In the genomic region with DNA sequence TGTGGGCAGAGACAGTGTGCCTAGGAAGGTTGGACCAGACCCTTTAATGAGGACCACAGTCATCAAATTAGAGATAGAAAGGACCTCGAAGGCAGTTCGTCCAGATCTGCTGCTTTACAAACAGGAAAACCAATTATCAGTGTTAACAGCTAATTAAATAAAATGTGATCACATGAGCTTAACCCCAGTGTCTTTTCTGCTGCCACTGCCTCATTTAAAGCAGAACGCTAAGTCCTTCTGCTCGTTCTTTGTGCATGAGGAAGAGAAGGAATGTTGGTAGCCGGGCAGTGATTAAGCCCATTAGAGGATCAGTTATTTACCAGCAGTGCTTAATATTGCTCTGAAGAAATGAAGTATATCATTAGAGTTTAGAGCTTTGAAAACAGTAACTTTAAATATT, we compare ENCODE assay signal across 29 mouse cellular contexts. TPM values are rescaled to one million over a fixed set of nuclear protein-coding genes. Genes with fewer than 3 reads are reported as not detected.
A peak's percentile ranks its signal among the peaks of the same experiment; 100 is the strongest.
DNase-seq lines count a peak whose midpoint lies in the region; ATAC-seq lines count a peak whose summit lies in the region.
"Had no signal": no experiment of that assay in that cellular context is flagged by ENCODE, and none has a peak within 500 bp of the region (broad histone marks: within the 10 kb centered on the region; RNA-seq: fewer than 3 reads in every experiment).

No protein-coding gene starts in this region.

- no peak overlapping the region for H3K4me3 ChIP-seq in forebrain, embryonic 12.5 days (replicated peaks)
- no peak overlapping the region for H3K4me3 ChIP-seq in forebrain, embryonic 15.5 days
- H3K4me3 ChIP-seq in hindbrain, embryonic 12.5 days = no peak overlapping the region
- H3K4me3 ChIP-seq in hindbrain, embryonic 10.5 days = no peak overlapping the region
- H3K4me3 ChIP-seq: embryonic facial prominence, embryonic 10.5 days; embryonic facial prominence, embryonic 13.5 days; erythroblast, embryonic 14.5 days; heart, embryonic 15.5 days; hindbrain, embryonic 15.5 days; intestine, embryonic 15.5 days had no signal

- H3K4me1 ChIP-seq in forebrain, embryonic 12.5 days = peaks cover 27% of the 10 kb centered on the region
- H3K4me1 ChIP-seq in forebrain, embryonic 15.5 days = peaks cover 22% of the 10 kb centered on the region
- H3K4me1 ChIP-seq in hindbrain, embryonic 12.5 days = peaks cover 18% of the 10 kb centered on the region
- peaks cover 21% of the 10 kb centered on the region for H3K4me1 ChIP-seq in hindbrain, embryonic 10.5 days (replicated peaks)
- H3K4me1 ChIP-seq: heart, embryonic 15.5 days; intestine, embryonic 15.5 days had no signal

- H3K27ac ChIP-seq in forebrain, embryonic 12.5 days = no peak overlapping the region
- H3K27ac ChIP-seq in forebrain, embryonic 15.5 days (replicated peaks) = no peak overlapping the region
- H3K27ac ChIP-seq in hindbrain, embryonic 12.5 days = 0 out of 2 replicates have a peak overlapping the region, but pooled peaks have one; percentile 12
- H3K27ac ChIP-seq in hindbrain, embryonic 10.5 days = no peak overlapping the region
- H3K27ac ChIP-seq: embryonic facial prominence, embryonic 10.5 days; embryonic facial prominence, embryonic 13.5 days; heart, embryonic 15.5 days; hindbrain, embryonic 15.5 days; intestine, embryonic 15.5 days had no signal

- no peaks in the 10 kb centered on the region for H3K36me3 ChIP-seq in forebrain, embryonic 12.5 days (replicated peaks)
- no peaks in the 10 kb centered on the region for H3K36me3 ChIP-seq in forebrain, embryonic 15.5 days
- no peaks in the 10 kb centered on the region for H3K36me3 ChIP-seq in hindbrain, embryonic 12.5 days
- no peaks in the 10 kb centered on the region for H3K36me3 ChIP-seq in hindbrain, embryonic 10.5 days
- H3K36me3 ChIP-seq: embryonic facial prominence, embryonic 10.5 days; embryonic facial prominence, embryonic 13.5 days; G1E; heart, embryonic 15.5 days; hindbrain, embryonic 15.5 days; intestine, embryonic 15.5 days had no signal

- ATAC-seq in forebrain, embryonic 12.5 days (ENCODE audit: low FRiP score) = peak; percentile 39; the same call in 1 of the 2 replicates
- no peak for ATAC-seq in forebrain, embryonic 15.5 days (replicated peaks)
- no peak for ATAC-seq in hindbrain, embryonic 12.5 days (ENCODE audit: low FRiP score)
- ATAC-seq in inflammation-experienced regulatory T-cells, adult 6 months = no peak
- ATAC-seq: intestine, embryonic 15.5 days had no signal

- H3K27me3 ChIP-seq in forebrain, embryonic 12.5 days = no peaks in the 10 kb centered on the region
- no peaks in the 10 kb centered on the region for H3K27me3 ChIP-seq in forebrain, embryonic 15.5 days
- H3K27me3 ChIP-seq in hindbrain, embryonic 12.5 days = no peaks in the 10 kb centered on the region
- H3K27me3 ChIP-seq in hindbrain, embryonic 10.5 days (ENCODE audit: insufficient read depth, poor library complexity, severe bottlenecking) = no peaks in the 10 kb centered on the region
- H3K27me3 ChIP-seq: CH12.LX; embryonic facial prominence, embryonic 13.5 days; heart, embryonic 15.5 days; hindbrain, embryonic 15.5 days; intestine, embryonic 15.5 days had no signal

- no peaks in the 10 kb centered on the region for H3K9me3 ChIP-seq in forebrain, embryonic 12.5 days
- no peaks in the 10 kb centered on the region for H3K9me3 ChIP-seq in forebrain, embryonic 15.5 days
- H3K9me3 ChIP-seq in hindbrain, embryonic 12.5 days (replicated peaks) = no peaks in the 10 kb centered on the region
- H3K9me3 ChIP-seq in hindbrain, embryonic 10.5 days = no peaks in the 10 kb centered on the region
- H3K9me3 ChIP-seq: embryonic facial prominence, embryonic 10.5 days; embryonic facial prominence, embryonic 13.5 days; G1E; heart, embryonic 15.5 days; hindbrain, embryonic 15.5 days; intestine, embryonic 15.5 days had no signal

- no peak overlapping the region for H3K4me2 ChIP-seq in forebrain, embryonic 12.5 days
- no peak overlapping the region for H3K4me2 ChIP-seq in forebrain, embryonic 15.5 days (replicated peaks)
- H3K4me2 ChIP-seq in hindbrain, embryonic 12.5 days (replicated peaks) = no peak overlapping the region
- H3K4me2 ChIP-seq: embryonic facial prominence, embryonic 13.5 days; heart, embryonic 11.5 days; heart, embryonic 15.5 days; hindbrain, embryonic 15.5 days; intestine, embryonic 15.5 days had no signal

- 7% methylated on average over 5 of the region's 5 CpGs for WGBS in forebrain, embryonic 12.5 days
- WGBS in forebrain, embryonic 15.5 days = 8% methylated on average over 5 of the region's 5 CpGs
- WGBS in hindbrain, embryonic 12.5 days = 68% methylated on average over 5 of the region's 5 CpGs
- whole genome bisulfite sequencing in hindbrain, embryonic 10.5 days = 77% methylated on average over 5 of the region's 5 CpGs

- H3K9ac ChIP-seq in forebrain, embryonic 12.5 days = no peak overlapping the region
- H3K9ac ChIP-seq in forebrain, embryonic 15.5 days (replicated peaks) = no peak overlapping the region
- no peak overlapping the region for H3K9ac ChIP-seq in hindbrain, embryonic 12.5 days
- H3K9ac ChIP-seq: embryonic facial prominence, embryonic 13.5 days; heart, embryonic 15.5 days; hindbrain, embryonic 15.5 days; intestine, embryonic 15.5 days had no signal

- DNase-seq in hindbrain, embryonic 10.5 days (ENCODE audit: low spot score) = no peak
- DNase-seq in retina, postnatal 1 day = peak; percentile 66
- DNase-seq: adrenal gland, adult 2 months; adrenal gland, postnatal 14 days; B cell, adult 2 months; cerebellum, adult 11-12 months; cerebellum, adult 8-10 months; cerebellum, postnatal 10 days; cerebellum, postnatal 36 days; embryo, embryonic 11 days; gastrocnemius, postnatal 36 days; heart, postnatal 10 days; heart, postnatal 36 days; kidney, adult 11 months; kidney, adult 8-10 months had no signal

RNA-seq across cellular contexts. Expression of a gene that starts 39.0 kb away (rescaled TPM):
- polyA plus RNA-seq in forebrain, embryonic 12.5 days (2016; fragmentation: Nextera tagmentation; extraction: Ambion mirVana) = not detected in 2 replicates
- 0.17 TPM in 1 of 2 replicates, not detected in the other for polyA plus RNA-seq in forebrain, embryonic 15.5 days (2015; fragmentation: Nextera tagmentation; extraction: Ambion mirVana)
- not detected in 2 replicates for polyA plus RNA-seq in hindbrain, embryonic 12.5 days (2016; fragmentation: Nextera tagmentation; extraction: Ambion mirVana)
- polyA plus RNA-seq in hindbrain, embryonic 10.5 days (2016; fragmentation: Nextera tagmentation; extraction: Ambion mirVana) = not detected in 2 replicates
- not detected for polyA plus RNA-seq in inflammation-experienced regulatory T-cells, adult 6 months (2017; shearing (Covaris generic))
- polyA plus RNA-seq: adrenal gland, adult 2 months; embryonic facial prominence, embryonic 10.5 days; embryonic facial prominence, embryonic 13.5 days; erythroblast, embryonic 14.5 days; G1E; heart, embryonic 11.5 days; heart, embryonic 15.5 days; hindbrain, embryonic 11.5 days; hindbrain, embryonic 15.5 days; intestine, embryonic 15.5 days had no signal
